Mouse (Mus musculus): Measurements from ENCODE around the gene Uaca.

DNA sequence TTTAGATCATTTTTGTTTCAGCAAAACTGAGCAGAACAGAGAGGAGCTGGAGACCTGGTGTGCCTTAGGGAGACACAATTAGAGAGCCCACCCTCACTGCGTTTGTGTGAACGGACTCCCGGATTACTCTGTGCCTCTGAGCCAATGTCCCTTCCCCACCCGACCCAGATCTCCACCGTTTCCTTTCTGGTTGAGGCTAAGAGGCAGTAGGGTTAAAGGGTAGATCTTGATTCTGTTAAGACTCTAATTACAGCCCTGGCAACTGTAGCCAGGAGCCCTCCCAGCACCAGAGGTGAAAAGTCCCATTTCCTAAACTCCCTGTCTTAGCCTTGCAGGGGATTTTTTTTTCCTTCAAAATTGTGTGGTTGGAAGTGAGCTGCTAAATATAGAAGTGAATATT lies 47.1 kb downstream of the Uaca start:
- TF ChIP-seq CTCF (IDR thresholded peaks at IDR 0.05; ENCODE audit: extremely low read depth, insufficient read depth, insufficient read length, insufficient replicate concordance) (no peak), POLR2A (IDR thresholded peaks at IDR 0.05; ENCODE audit: low read depth, low read length) (no peak)
